Mouse (Mus musculus): ENCODE measurements at regions not wholly inside any gene's neighbourhood (a gene's known extent, or its start where the extent isn't known, plus 50 kb on each side); places are given as distances from the start of the nearest gene placed in this dataset.

- TF ChIP-seq CTCF (conservative IDR thresholded peaks at IDR 0.05; ENCODE audit: low read length) (no peak), POU5F1 (IDR thresholded peaks at IDR 0.05; ENCODE audit: borderline replicate concordance, low read length) (no peak)
Observed at GRCm38 (mm10) chr7:39654563-39655286, 137.2 kb downstream of the Zfp619 start.

Measured in E14TG2a.4 (cell line).